Mouse (Mus musculus) heart, adult 2 months (tissue): ENCODE measurements around the gene Ly6g6f. TPM values are rescaled to one million over a fixed set of nuclear protein-coding genes. Genes with fewer than 3 reads are reported as not detected.
"Not testable (repeated sequence)": the region's sequence is repeated elsewhere in the genome, so short reads cannot be mapped to it uniquely, and the experiment has no call there.

Experiments used
- DNase-seq, 2 experiments: peaks; one replicate each; pipeline ENCODE4 v3.0.0; 2021
- H3K27ac ChIP-seq: fragments of 200-600 bp; 2 replicates; pipeline ENCODE4 v1.8.1; 2022
- H3K27me3 ChIP-seq: fragments of 200-500 bp; 2 replicates; pipeline ENCODE4 v1.6.1; 2012; ENCODE audit warnings: mild to moderate bottlenecking, low read length, inconsistent platforms, mixed read lengths; ENCODE audit not compliant: control insufficient read depth, insufficient read depth
- H3K36me3 ChIP-seq: fragments of 200-500 bp; 2 replicates; pipeline ENCODE4 v1.6.1; 2012; ENCODE audit warnings: low read length, inconsistent platforms; ENCODE audit not compliant: control insufficient read depth, insufficient read depth
- H3K4me1 ChIP-seq: fragments of 200-500 bp; 2 replicates; pipeline ENCODE4 v1.6.1; 2011; ENCODE audit warnings: low read length; ENCODE audit not compliant: control insufficient read depth, insufficient read depth
- H3K4me3 ChIP-seq: fragments of 200-600 bp; 2 replicates; pipeline ENCODE4 v1.8.1; 2022
- H3K79me2 ChIP-seq: fragments of 200-500 bp; replicated peaks from 2 replicates; pipeline ENCODE4 v1.6.1; 2012; ENCODE audit warnings: mild to moderate bottlenecking, inconsistent platforms, low read length, moderate library complexity, mixed read lengths; ENCODE audit not compliant: control insufficient read depth, insufficient read depth
- H3K9ac ChIP-seq: fragments of 200-500 bp; 2 replicates; pipeline ENCODE4 v1.6.1; 2012; ENCODE audit warnings: low read depth, mild to moderate bottlenecking, control low read depth, inconsistent platforms, low read length, mixed read lengths
- CTCF ChIP-seq: fragments of 200-600 bp; IDR thresholded peaks from 2 replicates; pipeline ENCODE4 v1.8.1; 2022; ENCODE audit warnings: antibody characterized with exemption, mild to moderate bottlenecking, moderate library complexity
- EP300 ChIP-seq: fragments of 200-500 bp; IDR thresholded peaks from 2 replicates; pipeline ENCODE4 v1.6.1; 2011; ENCODE audit warnings: low read depth, low read length, control low read depth; ENCODE audit not compliant: insufficient read depth
- POLR2A ChIP-seq: fragments of 200-500 bp; IDR thresholded peaks from 2 replicates; pipeline ENCODE4 v1.6.1; 2011; ENCODE audit warnings: mild to moderate bottlenecking, low read depth, low read length, control low read depth; ENCODE audit not compliant: insufficient read depth
- WGBS: fragments of 180-500 bp; shearing (Covaris S2); methylation state at CpG from one replicate; pipeline ENCODE4 v1.1.7; 2018; 5-methylcytosine and 5-hydroxymethylcytosine counted together
- intact Hi-C: fragments of 180-260 bp; cut with DNase I; formaldehyde crosslinking; loops from one replicate; pipeline ENCODE4 v1.15.1; 2025
- polyA plus RNA-seq: library from polyadenylated mRNA; depleted of rRNA; stranded (reverse); fragments of >200 nt; gene quantifications from 2 replicates; pipeline ENCODE4 v1.2.3, GENCODE M21; 2012
- total RNA-seq, 2 experiments: library from RNA; stranded (reverse); gene quantifications; 2 replicates each; pipeline ENCODE4 v1.2.3; 2021

The Ly6g6f gene
- total and polyA plus RNA-seq, 3 experiments: 0.27 TPM; not detected in 2

DNA sequence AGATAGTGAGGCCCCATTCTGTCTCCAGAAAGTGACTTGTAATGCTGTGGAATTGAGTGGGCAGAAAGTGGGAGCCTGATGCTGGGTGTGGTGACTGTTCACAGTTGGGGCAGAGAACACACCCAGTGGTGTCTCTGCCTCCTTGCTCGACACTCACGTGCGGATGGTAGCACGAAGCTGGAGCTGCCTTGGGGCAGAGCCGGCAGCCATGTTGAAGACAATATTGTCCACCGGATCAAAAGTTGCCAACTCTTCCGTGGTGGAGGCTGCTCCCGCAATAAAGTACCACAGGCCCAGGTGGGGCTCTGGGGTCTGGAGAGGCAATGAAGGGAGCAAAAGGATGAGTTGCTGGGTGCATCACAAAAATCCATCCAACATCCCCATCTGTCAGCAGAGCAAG is 45.6 kb upstream of the Ly6g6f start:
- H3K27ac ChIP-seq: no peak overlapping the region
- H3K9ac ChIP-seq: no peak overlapping the region
- H3K4me3 ChIP-seq: no peak overlapping the region
- H3K36me3 ChIP-seq: no peaks in the 10 kb centered on the region
- H3K4me1 ChIP-seq: 0 out of 2 replicates have a peak, but pooled peaks cover 2% of the 10 kb centered on the region
- DNase-seq: no peak
- no peaks in the 10 kb centered on the region for H3K27me3 ChIP-seq
- intact Hi-C loops: no loop called here
- 83% methylated on average over 8 of the region's 8 CpGs for WGBS
- no peak for TF ChIP-seq POLR2A
- TF ChIP-seq CTCF: no peak
- no peak for TF ChIP-seq EP300
- H3K79me2 ChIP-seq: peaks cover under 1% of the 10 kb centered on the region

DNA sequence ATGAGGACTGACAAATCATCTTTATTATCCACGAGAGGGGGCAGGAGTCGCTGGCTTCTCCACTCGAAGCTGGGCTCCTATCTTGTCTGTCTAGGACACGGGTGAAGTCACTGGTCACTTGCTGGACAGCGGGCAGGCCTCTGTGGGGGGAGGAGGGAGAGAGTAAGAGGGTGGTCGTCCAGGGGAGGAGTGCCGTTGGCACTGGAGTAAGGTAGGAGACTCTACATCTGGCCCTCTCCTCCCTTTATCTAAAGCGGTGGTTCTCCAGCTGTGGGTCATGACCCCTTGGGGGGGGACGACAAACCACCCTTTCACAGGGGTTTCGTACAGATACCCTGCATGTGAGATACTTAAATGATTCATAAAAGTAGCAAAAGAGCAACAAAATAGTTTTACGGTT is 43.6 kb upstream of the Ly6g6f start:
- peaks cover 4% of the 10 kb centered on the region for H3K4me1 ChIP-seq
- intact Hi-C loops: loop anchor here (5.0 kb wide), 1 partner anchor 33 kb away; the partner anchor contains the start of gene Prrc2a
- H3K4me3 ChIP-seq: no peak overlapping the region
- no peaks in the 10 kb centered on the region for H3K36me3 ChIP-seq
- H3K79me2 ChIP-seq: no peaks in the 10 kb centered on the region
- no peak overlapping the region for H3K9ac ChIP-seq
- no peak for DNase-seq
- no peak for TF ChIP-seq POLR2A
- TF ChIP-seq CTCF: no peak
- no peak for TF ChIP-seq EP300
- WGBS: 63% methylated on average over 11 of the region's 11 CpGs
- H3K27ac ChIP-seq: no peak overlapping the region
- no peaks in the 10 kb centered on the region for H3K27me3 ChIP-seq

DNA sequence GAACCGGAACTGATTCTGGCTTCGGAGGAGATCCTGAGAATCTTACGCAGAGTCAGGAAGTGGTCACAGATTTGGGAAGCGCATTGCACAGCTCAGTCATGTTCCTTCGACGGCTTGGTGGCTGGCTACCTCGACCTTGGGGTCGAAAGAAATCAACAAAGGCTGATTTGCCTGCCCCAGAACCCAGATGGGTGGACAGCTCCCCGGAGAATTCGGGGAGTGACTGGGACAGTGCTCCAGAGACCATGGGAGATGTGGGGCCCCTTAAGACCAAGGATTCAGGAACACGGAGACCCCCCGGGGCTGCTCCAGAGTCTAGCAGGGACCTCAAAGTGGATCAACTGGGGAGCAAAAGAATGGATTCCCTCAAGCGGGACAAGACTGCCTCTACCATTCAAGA is 41.6 kb upstream of the Ly6g6f start:
- 44% methylated on average over 13 of the region's 13 CpGs for WGBS
- H3K9ac ChIP-seq: peak overlapping the region; percentile 88
- H3K36me3 ChIP-seq: no peaks in the 10 kb centered on the region
- peak overlapping the region; percentile 78 for H3K4me3 ChIP-seq
- TF ChIP-seq POLR2A (no peak), EP300 (no peak), CTCF (no peak)
- no peak for DNase-seq
- no peaks in the 10 kb centered on the region for H3K79me2 ChIP-seq
- peaks cover 4% of the 10 kb centered on the region for H3K4me1 ChIP-seq
- no peaks in the 10 kb centered on the region for H3K27me3 ChIP-seq
- intact Hi-C loops: loop anchor here (5.0 kb wide), 1 partner anchor 35 kb away; the partner anchor contains the start of gene Prrc2a
- peak overlapping the region; percentile 90 for H3K27ac ChIP-seq

DNA sequence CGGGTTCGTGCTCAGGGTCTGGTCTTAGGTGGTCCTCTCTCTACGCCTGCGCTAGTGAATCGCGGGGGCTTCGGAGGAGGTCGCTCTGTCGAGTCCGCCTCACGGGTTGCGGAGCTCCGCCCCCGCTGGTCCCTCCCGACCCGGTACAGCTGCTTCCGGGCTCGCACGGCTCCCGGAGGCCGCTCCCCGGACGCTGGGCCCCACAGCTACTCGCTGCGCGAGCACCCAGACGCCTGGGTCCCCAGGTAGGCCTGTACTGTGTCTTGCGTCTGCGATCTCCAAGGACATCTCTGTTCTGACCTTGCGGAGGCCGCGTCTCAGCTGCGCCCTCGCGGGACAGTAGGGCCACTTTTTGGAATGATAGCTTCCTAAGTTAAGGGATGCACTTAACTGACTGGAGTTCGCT is 40.8 kb upstream of the Ly6g6f start, which contains the start of gene D17H6S53E:
Gene D17H6S53E (plus strand): TSS at position 168 of the 406 bp plus-strand sequence.
- no peaks in the 10 kb centered on the region for H3K79me2 ChIP-seq
- peak; percentile 86 to 88 for DNase-seq
- H3K9ac ChIP-seq: peak within 1 kb of the TSS; percentile 88
- peaks cover 7% of the 10 kb centered on the region for H3K4me1 ChIP-seq
- peak within 1 kb of the TSS; percentile 90 for H3K27ac ChIP-seq
- no peaks in the 10 kb centered on the region for H3K27me3 ChIP-seq
- WGBS: under 1% methylated on average over 36 of the region's 36 CpGs
- H3K36me3 ChIP-seq: no peaks in the 10 kb centered on the region
- TF ChIP-seq CTCF (no peak), EP300 (0 out of 2 replicates have a peak, but pooled peaks have one; percentile 6), POLR2A (peak; percentile 84)
- H3K4me3 ChIP-seq: peak within 1 kb of the TSS; percentile 78
- intact Hi-C loops: loop anchor here (5.0 kb wide), 1 partner anchor 36 kb away; the partner anchor contains the start of gene Prrc2a

DNA sequence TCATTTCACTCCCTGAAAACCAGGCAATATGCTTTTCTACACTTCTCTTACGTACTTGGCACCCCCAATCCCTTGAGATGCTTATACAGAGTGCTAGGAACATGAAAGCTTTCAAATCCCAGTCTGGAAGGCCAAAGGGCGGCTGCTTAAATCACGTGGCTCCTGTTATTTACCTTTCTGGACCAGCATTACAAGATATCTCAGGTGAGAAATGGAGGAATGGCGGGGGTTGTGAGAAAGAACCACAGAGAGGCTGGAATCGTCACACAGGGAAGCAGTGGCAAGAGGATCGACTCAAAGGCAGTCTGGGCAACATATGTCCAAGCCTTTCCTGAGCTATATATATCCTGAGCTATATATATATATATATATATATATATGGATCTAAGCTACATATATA is 40.2 kb upstream of the Ly6g6f start:
- intact Hi-C loops: loop anchor here (5.0 kb wide), 1 partner anchor 37 kb away; the partner anchor contains the start of gene Prrc2a
- Histone ChIP-seq H3K27me3 (no peaks in the 10 kb centered on the region), H3K79me2 (peaks cover 2% of the 10 kb centered on the region; the same call in 1 of the 2 replicates), H3K4me3 (peak overlapping the region; percentile 78), H3K9ac (peak overlapping the region; percentile 88), H3K4me1 (peaks cover 7% of the 10 kb centered on the region), H3K36me3 (no peaks in the 10 kb centered on the region), H3K27ac (peak overlapping the region; percentile 90)
- no peak for DNase-seq
- 31% methylated on average over 6 of the region's 6 CpGs for WGBS
- no peak for TF ChIP-seq POLR2A
- TF ChIP-seq EP300: no peak
- TF ChIP-seq CTCF: no peak

DNA sequence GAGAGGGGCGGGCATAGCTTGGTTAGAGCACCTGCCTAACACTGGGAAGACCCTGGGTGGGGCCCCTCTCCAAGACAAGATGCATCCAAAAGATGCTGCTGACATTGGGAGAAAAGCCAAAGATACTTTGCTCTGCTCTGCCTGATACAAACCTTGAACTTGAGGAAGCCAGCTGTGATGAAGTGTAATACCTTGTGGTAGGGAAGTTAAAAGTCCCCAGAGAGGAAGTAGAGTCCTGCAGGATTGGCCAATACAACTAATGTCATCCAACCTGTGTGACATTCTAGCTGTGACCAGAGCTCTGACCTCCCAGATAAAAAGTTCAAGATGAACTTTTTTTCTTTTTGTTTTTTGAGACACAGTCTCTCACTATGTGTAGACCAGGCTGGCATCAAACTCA is 39.7 kb upstream of the Ly6g6f start:
- 97% methylated on average over 1 of the region's 1 CpGs for WGBS
- TF ChIP-seq POLR2A (no peak), CTCF (no peak), EP300 (no peak)
- peaks cover 9% of the 10 kb centered on the region for H3K4me1 ChIP-seq
- peaks cover 2% of the 10 kb centered on the region for H3K36me3 ChIP-seq
- H3K27ac ChIP-seq: peak overlapping the region; percentile 90; the same call in 1 of the 2 replicates
- peaks cover 5% of the 10 kb centered on the region; the same call in 1 of the 2 replicates for H3K79me2 ChIP-seq
- no peak for DNase-seq
- intact Hi-C loops: loop anchor here (5.0 kb wide), 1 partner anchor 37 kb away; the partner anchor contains the start of gene Prrc2a
- H3K9ac ChIP-seq: no peak overlapping the region
- no peaks in the 10 kb centered on the region for H3K27me3 ChIP-seq
- no peak overlapping the region for H3K4me3 ChIP-seq

DNA sequence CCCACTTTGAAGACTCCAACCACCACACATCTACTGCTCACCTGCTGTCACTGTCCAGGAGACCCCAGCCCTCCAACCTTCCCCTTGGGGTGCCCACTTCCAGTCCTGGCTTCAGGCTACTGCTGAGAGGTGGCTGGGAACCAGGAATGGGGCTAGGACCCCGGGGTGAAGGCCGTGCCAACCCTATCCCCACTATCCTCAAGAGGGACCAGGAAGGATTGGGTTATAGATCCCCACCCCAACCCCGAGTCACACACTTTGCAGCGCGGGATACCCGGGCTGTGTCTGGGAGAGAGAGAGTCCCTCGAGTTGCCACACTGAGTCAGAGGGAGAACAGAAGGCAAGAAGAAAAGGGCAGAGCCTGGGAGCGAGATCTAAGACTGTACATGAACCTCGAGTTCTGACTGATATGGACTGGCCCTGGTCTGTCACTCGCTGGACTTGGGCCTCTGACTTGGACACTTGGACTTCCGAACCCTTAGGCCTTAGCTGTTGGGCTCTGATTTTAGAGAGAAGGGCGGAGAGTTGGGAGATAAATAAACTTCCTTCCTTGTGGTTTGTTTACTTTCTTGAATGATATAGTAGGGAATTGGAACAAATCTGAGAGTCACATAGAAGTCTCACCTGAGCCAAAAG is 39.0 kb upstream of the Ly6g6f start:
- H3K27me3 ChIP-seq, DNase-seq, H3K36me3 ChIP-seq, H3K27ac ChIP-seq, H3K9ac ChIP-seq, H3K79me2 ChIP-seq, H3K4me3 ChIP-seq, H3K4me1 ChIP-seq: not testable (repeated sequence)
- intact Hi-C loops: loop anchor here (5.0 kb wide), 1 partner anchor 113 kb away; the partner anchor contains the start of gene Nfkbil1
- WGBS: 89% methylated on average over 12 of the region's 12 CpGs

DNA sequence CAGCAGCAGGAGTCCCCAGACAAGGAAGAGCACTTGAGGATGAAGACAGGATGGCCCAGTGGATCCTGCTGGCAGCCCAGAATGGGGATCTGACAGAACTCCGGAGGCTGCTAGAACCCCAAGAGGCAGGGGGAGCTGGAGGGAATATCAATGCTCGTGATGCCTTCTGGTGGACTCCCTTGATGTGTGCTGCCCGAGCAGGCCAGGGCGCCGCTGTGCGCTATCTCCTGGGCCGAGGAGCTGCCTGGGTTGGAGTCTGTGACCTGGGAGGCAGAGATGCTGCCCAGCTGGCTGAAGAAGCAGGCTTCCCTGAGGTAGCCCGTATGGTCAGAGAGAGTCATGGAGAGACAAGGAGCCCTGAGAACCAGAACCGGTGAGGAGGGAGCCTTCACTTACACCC is 37.9 kb upstream of the Ly6g6f start:
- not testable (repeated sequence) for H3K36me3 ChIP-seq, H3K9ac ChIP-seq, DNase-seq, H3K27me3 ChIP-seq, H3K27ac ChIP-seq, H3K4me1 ChIP-seq, H3K4me3 ChIP-seq, H3K79me2 ChIP-seq
- WGBS: 90% methylated on average over 9 of the region's 9 CpGs
- intact Hi-C loops: loop anchor here (5.0 kb wide), 1 partner anchor 114 kb away; the partner anchor contains the start of gene Nfkbil1
